22 mouse cellular contexts compared by ENCODE assay signal in genomic region chr4:138865991-138866390, GRCm38 (mm10). TPM values are rescaled to one million over a fixed set of nuclear protein-coding genes. Genes with fewer than 3 reads are reported as not detected.
DNase-seq lines count a peak whose midpoint lies in the region; ATAC-seq and TF ChIP-seq lines count a peak whose summit lies in the region.
"Had no signal": no experiment of that assay in that cellular context is flagged by ENCODE, and none has a peak within 500 bp of the region (broad histone marks: within the 10 kb centered on the region; RNA-seq: fewer than 3 reads in every experiment).

No protein-coding gene starts in this region.

- DNase-seq in gastrocnemius, adult 2 months: peak; percentile 17
- DNase-seq in gastrocnemius, postnatal 25 days: no peak
- DNase-seq in midbrain, embryonic 11.5 days (ENCODE audit: low spot score, missing footprints): no peak
- no peak for DNase-seq in urinary bladder, adult 2 months (ENCODE audit: low spot score)

- no peaks in the 10 kb centered on the region for H3K4me1 ChIP-seq in midbrain, embryonic 11.5 days (ENCODE audit: control insufficient read depth, insufficient read depth, low read length)
- H3K4me1 ChIP-seq: embryonic facial prominence, embryonic 12.5 days; forebrain, embryonic 13.5 days; forebrain, embryonic 15.5 days had no signal

- H3K9ac ChIP-seq in midbrain, embryonic 11.5 days (ENCODE audit: low read length): no peak overlapping the region
- H3K9ac ChIP-seq: embryonic facial prominence, embryonic 12.5 days; forebrain, embryonic 13.5 days; forebrain, embryonic 15.5 days; forebrain, postnatal 0 days had no signal

- H3K4me2 ChIP-seq in midbrain, embryonic 11.5 days: no peak overlapping the region
- H3K4me2 ChIP-seq: embryonic facial prominence, embryonic 12.5 days; forebrain, embryonic 13.5 days; forebrain, embryonic 15.5 days had no signal

- intact Hi-C loops in gastrocnemius, adult 2 months (cut with DNase I): loop anchor here (1.0 kb wide), 1 partner anchor 18 kb away; no protein-coding TSS in a partner anchor

- no peak for TF ChIP-seq CTCF in gastrocnemius, adult 2 months (IDR thresholded peaks at IDR 0.05)

- no peaks in the 10 kb centered on the region for H3K79me2 ChIP-seq in macrophage (ENCODE audit: inconsistent target)

- H3K9me3 ChIP-seq in midbrain, embryonic 11.5 days (ENCODE audit: control insufficient read depth, low read length): no peaks in the 10 kb centered on the region
- H3K9me3 ChIP-seq: embryonic facial prominence, embryonic 10.5 days; embryonic facial prominence, embryonic 12.5 days; forebrain, embryonic 13.5 days; forebrain, embryonic 15.5 days had no signal

- H3K27me3 ChIP-seq in midbrain, embryonic 11.5 days (ENCODE audit: control insufficient read depth, insufficient read depth, low read length): no peaks in the 10 kb centered on the region
- H3K27me3 ChIP-seq: embryonic facial prominence, embryonic 12.5 days; forebrain, embryonic 13.5 days; forebrain, embryonic 15.5 days had no signal

- no peak for ATAC-seq in midbrain, embryonic 11.5 days (ENCODE audit: low FRiP score)
- ATAC-seq: activated CD4-positive, CD25-positive, alpha-beta regulatory T cell, adult 4 months; forebrain, embryonic 13.5 days; forebrain, embryonic 15.5 days; Patski had no signal

- no peak overlapping the region for H3K4me3 ChIP-seq in gastrocnemius, adult 2 months
- H3K4me3 ChIP-seq in macrophage (ENCODE audit: inconsistent target): no peak overlapping the region
- no peak overlapping the region for H3K4me3 ChIP-seq in midbrain, embryonic 11.5 days (ENCODE audit: low read depth, low read length)
- H3K4me3 ChIP-seq: embryonic facial prominence, embryonic 10.5 days; embryonic facial prominence, embryonic 12.5 days; forebrain, embryonic 13.5 days; forebrain, embryonic 15.5 days had no signal

- no peaks in the 10 kb centered on the region for H3K36me3 ChIP-seq in macrophage (ENCODE audit: inconsistent target)
- no peaks in the 10 kb centered on the region for H3K36me3 ChIP-seq in midbrain, embryonic 11.5 days (ENCODE audit: control insufficient read depth, insufficient read depth, low read length)
- H3K36me3 ChIP-seq: embryonic facial prominence, embryonic 10.5 days; embryonic facial prominence, embryonic 12.5 days; forebrain, embryonic 15.5 days had no signal

- WGBS in macrophage (ENCODE audit: missing documents): 77% methylated on average over 6 of the region's 6 CpGs
- 75% methylated on average over 6 of the region's 6 CpGs for WGBS in midbrain, embryonic 11.5 days

- no peak overlapping the region for H3K27ac ChIP-seq in gastrocnemius, adult 2 months
- peak overlapping the region; percentile 82 for H3K27ac ChIP-seq in macrophage
- no peak overlapping the region for H3K27ac ChIP-seq in midbrain, embryonic 11.5 days (ENCODE audit: low read depth, low read length)
- H3K27ac ChIP-seq: embryonic facial prominence, embryonic 10.5 days; embryonic facial prominence, embryonic 12.5 days; forebrain, embryonic 13.5 days; forebrain, embryonic 15.5 days had no signal

RNA-seq across cellular contexts. Expression of gene Pla2g5, which starts 2.7 kb away (rescaled TPM):
- total RNA-seq in gastrocnemius, adult 2 months (2021): 1 to 10 TPM in 1 of 2 experiments, under 1 TPM in 1; 0.92 to 2.1 TPM
- total RNA-seq in gastrocnemius, postnatal 25 days (2021): under 1 TPM; 0.75 to 0.79 TPM
- total RNA-seq in macrophage (2018; cell fraction: chromatin; rRNA removed): 10 to 100 TPM in 3 of 26 experiments, 1 to 10 TPM in 20, not detected in 3; 1.1 to 15.2 (median 5.3) TPM
- total RNA-seq in macrophage (2018; cell fraction: cytosol; rRNA removed): 1 to 10 TPM in 12 of 26 experiments, under 1 TPM in 14; 0.10 to 2.1 (median 0.84) TPM
- total RNA-seq in macrophage (2018; cell fraction: nucleus; rRNA removed): 1 to 10 TPM in 13 of 26 experiments, under 1 TPM in 3, not detected in 10; 0.78 to 8.6 (median 2.5) TPM
- 0.16 to 1.2 TPM (median 0.47 TPM) in 3 replicates for polyA plus RNA-seq in macrophage (2018)
- 0.22 TPM in 1 of 2 replicates, not detected in the other for polyA plus RNA-seq in midbrain, embryonic 11.5 days (2014; fragmentation: Nextera tagmentation; extraction: Ambion mirVana)
- polyA plus RNA-seq in urinary bladder, adult 2 months (2012; rRNA removed): 0.46 and 0.73 TPM in 2 replicates
- polyA plus RNA-seq: activated CD4-positive, CD25-positive, alpha-beta regulatory T cell, adult 4 months; CD4-positive, CD25-positive, alpha-beta regulatory T cell, adult 4 months had no signal

RNA-seq across cellular contexts. Expression of gene Gm13030, which starts 7.8 kb away (rescaled TPM):
- total RNA-seq in gastrocnemius, adult 2 months (2021): not detected
- total RNA-seq in gastrocnemius, postnatal 25 days (2021): not detected
- not detected for total RNA-seq in macrophage (2018; cell fraction: chromatin; rRNA removed)
- total RNA-seq in macrophage (2018; cell fraction: cytosol; rRNA removed): not detected
- not detected for total RNA-seq in macrophage (2018; cell fraction: nucleus; rRNA removed)
- polyA plus RNA-seq in macrophage (2018): not detected in 3 replicates
- polyA plus RNA-seq in midbrain, embryonic 11.5 days (2014; fragmentation: Nextera tagmentation; extraction: Ambion mirVana): not detected in 2 replicates
- polyA plus RNA-seq in urinary bladder, adult 2 months (2012; rRNA removed): not detected in 2 replicates
- total RNA-seq: adrenal gland, adult 18-20 months; adrenal gland, adult 8-10 months; adrenal gland, postnatal 14 days; adrenal gland, postnatal 36 days; ES-E14; forebrain, postnatal 0 days had no signal
- polyA plus RNA-seq: activated CD4-positive, CD25-positive, alpha-beta regulatory T cell, adult 4 months; CD4-positive, CD25-positive, alpha-beta regulatory T cell, adult 4 months; cerebellum, adult 2 months; cortical plate, adult 2 months; embryonic facial prominence, embryonic 10.5 days; embryonic facial prominence, embryonic 12.5 days; embryonic facial prominence, embryonic 14.5 days; forebrain, embryonic 11.5 days; forebrain, embryonic 13.5 days; forebrain, embryonic 15.5 days; forebrain, postnatal 0 days; Patski had no signal

RNA-seq across cellular contexts. Expression of gene Pla2g2e, which starts 11.8 kb away (rescaled TPM):
- total RNA-seq in gastrocnemius, adult 2 months (2021): not detected
- total RNA-seq in gastrocnemius, postnatal 25 days (2021): under 1 TPM in 1 of 2 experiments, not detected in 1; 0.32 TPM
- 10 to 100 TPM in 1 of 26 experiments, 1 to 10 TPM in 16, not detected in 9; 1.3 to 13.2 (median 2.2) TPM for total RNA-seq in macrophage (2018; cell fraction: chromatin; rRNA removed)
- total RNA-seq in macrophage (2018; cell fraction: cytosol; rRNA removed): 1 to 10 TPM; 2.1 to 6.5 (median 3.5) TPM
- total RNA-seq in macrophage (2018; cell fraction: nucleus; rRNA removed): 1 to 10 TPM in 23 of 26 experiments, under 1 TPM in 1, not detected in 2; 0.86 to 7.5 (median 2.9) TPM
- 1.1 to 3.7 TPM (median 2.6 TPM) in 3 replicates for polyA plus RNA-seq in macrophage (2018)
- not detected in 2 replicates for polyA plus RNA-seq in midbrain, embryonic 11.5 days (2014; fragmentation: Nextera tagmentation; extraction: Ambion mirVana)
- polyA plus RNA-seq in urinary bladder, adult 2 months (2012; rRNA removed): 1.4 and 1.5 TPM in 2 replicates
- total RNA-seq: forebrain, postnatal 0 days had no signal
- polyA plus RNA-seq: activated CD4-positive, CD25-positive, alpha-beta regulatory T cell, adult 4 months; CD4-positive, CD25-positive, alpha-beta regulatory T cell, adult 4 months; cerebellum, adult 2 months; cortical plate, adult 2 months; embryonic facial prominence, embryonic 10.5 days; embryonic facial prominence, embryonic 12.5 days; forebrain, embryonic 11.5 days; forebrain, embryonic 13.5 days; forebrain, embryonic 15.5 days; forebrain, postnatal 0 days; Patski had no signal

RNA-seq across cellular contexts. Expression of gene Otud3, which starts 47.8 kb away (rescaled TPM):
- 10 to 100 TPM; 15.7 to 17.2 TPM for total RNA-seq in gastrocnemius, adult 2 months (2021)
- total RNA-seq in gastrocnemius, postnatal 25 days (2021): 10 to 100 TPM; 11.4 to 13.8 TPM
- 10 to 100 TPM in 6 of 26 experiments, 1 to 10 TPM in 20; 1.9 to 17.0 (median 8.4) TPM for total RNA-seq in macrophage (2018; cell fraction: chromatin; rRNA removed)
- 10 to 100 TPM in 7 of 26 experiments, 1 to 10 TPM in 19; 4.8 to 13.1 (median 7.5) TPM for total RNA-seq in macrophage (2018; cell fraction: cytosol; rRNA removed)
- total RNA-seq in macrophage (2018; cell fraction: nucleus; rRNA removed): 10 to 100 TPM in 3 of 26 experiments, 1 to 10 TPM in 23; 2.4 to 12.8 (median 6.4) TPM
- 6.9 to 12.3 TPM (median 7.4 TPM) in 3 replicates for polyA plus RNA-seq in macrophage (2018)
- polyA plus RNA-seq in midbrain, embryonic 11.5 days (2014; fragmentation: Nextera tagmentation; extraction: Ambion mirVana): 2.7 and 3.0 TPM in 2 replicates
- polyA plus RNA-seq in urinary bladder, adult 2 months (2012; rRNA removed): 5.0 and 7.0 TPM in 2 replicates
